Mouse (Mus musculus): ENCODE measurements at regions not wholly inside any gene's neighbourhood (a gene's known extent, or its start where the extent isn't known, plus 50 kb on each side); places are given as distances from the start of the nearest gene placed in this dataset.

- peak; percentile 0 for DNase-seq
These were observed 273.0 kb downstream of the Bche start for GRCm38 (mm10) chr3:73435241-73435640.

GRCm38 (mm10) chr3:73434331-73434730 is 273.9 kb downstream of the Bche start:
- DNase-seq, result no peak

GRCm38 (mm10) chr3:73409929-73410522 is 298.2 kb downstream of the Bche start:
- no peak for DNase-seq

GRCm38 (mm10) chr3:73401395-73401794 is 306.8 kb downstream of the Bche start:
- no peak for DNase-seq

GRCm38 (mm10) chr3:73395808-73396207 is 312.4 kb downstream of the Bche start:
- no peak for DNase-seq

- DNase-seq, result peak; percentile 5
These were observed 318.2 kb downstream of the Bche start for GRCm38 (mm10) chr3:73389722-73390651.

- no peak for DNase-seq
These were observed 297.4 kb upstream of the Slitrk3 start for GRCm38 (mm10) chr3:73354861-73355496.

- DNase-seq, result peak; percentile 72
These were observed 285.6 kb upstream of the Slitrk3 start for GRCm38 (mm10) chr3:73343199-73343598.

- DNase-seq, result no peak
These were observed 282.1 kb upstream of the Slitrk3 start for GRCm38 (mm10) chr3:73339730-73340129.

- DNase-seq, result no peak
These were observed 265.6 kb upstream of the Slitrk3 start for GRCm38 (mm10) chr3:73323214-73323613.

Data from retina, postnatal 1 day (tissue).